Mouse (Mus musculus): Measurements from ENCODE around the gene Ahcyl1.
A peak's percentile ranks its signal among the peaks of the same experiment; 100 is the strongest.
"Not testable (repeated sequence)": the region's sequence is repeated elsewhere in the genome, so short reads cannot be mapped to it uniquely, and the experiment has no call there.

Ahcyl1 gene

GRCm38 (mm10) chr3:107655491-107655890 lies 40.9 kb downstream of the Ahcyl1 start:
- DNase-seq (ENCODE audit: low spot score), result no peak

DNA sequence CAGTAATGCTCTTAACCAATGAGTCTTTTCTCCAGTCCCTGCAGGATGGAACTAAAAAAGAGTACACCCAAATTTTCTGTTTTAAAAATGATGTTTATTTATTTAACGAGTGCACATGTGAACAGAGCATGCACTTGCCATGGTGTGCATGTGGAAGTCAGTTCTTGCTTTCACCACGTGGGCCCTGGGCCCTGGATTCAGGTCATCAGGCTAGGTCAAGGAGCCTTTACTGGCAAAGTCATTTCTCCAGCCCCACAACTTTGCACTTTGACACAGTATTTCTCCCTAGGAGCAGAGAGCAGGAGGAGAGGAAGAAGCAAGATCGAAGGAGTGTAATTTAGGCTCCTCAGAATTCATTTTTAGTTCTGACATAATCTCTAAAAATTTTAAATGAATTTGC lies 41.5 kb downstream of the Ahcyl1 start:
- DNase-seq (ENCODE audit: low spot score), result no peak

DNA sequence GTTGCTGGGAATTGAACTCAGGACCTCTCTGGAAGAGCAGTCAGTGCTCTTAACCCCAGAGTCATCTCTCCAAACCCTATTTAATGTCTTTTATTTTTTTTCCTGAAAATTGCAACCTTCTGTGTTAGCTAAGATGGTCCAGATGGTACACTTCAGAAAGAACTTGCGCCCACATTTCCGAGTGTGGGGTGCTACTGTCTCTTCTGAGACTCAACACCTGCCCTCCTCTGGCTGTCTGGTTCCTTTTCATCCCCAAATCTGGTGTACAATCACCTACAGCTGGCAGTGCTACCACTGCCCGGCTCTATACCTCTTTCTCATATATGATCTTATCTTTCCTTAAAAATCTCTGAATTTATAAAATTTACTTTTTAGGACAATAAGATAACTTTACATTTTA lies 43.4 kb downstream of the Ahcyl1 start:
- no peak for DNase-seq (ENCODE audit: low spot score)

DNA sequence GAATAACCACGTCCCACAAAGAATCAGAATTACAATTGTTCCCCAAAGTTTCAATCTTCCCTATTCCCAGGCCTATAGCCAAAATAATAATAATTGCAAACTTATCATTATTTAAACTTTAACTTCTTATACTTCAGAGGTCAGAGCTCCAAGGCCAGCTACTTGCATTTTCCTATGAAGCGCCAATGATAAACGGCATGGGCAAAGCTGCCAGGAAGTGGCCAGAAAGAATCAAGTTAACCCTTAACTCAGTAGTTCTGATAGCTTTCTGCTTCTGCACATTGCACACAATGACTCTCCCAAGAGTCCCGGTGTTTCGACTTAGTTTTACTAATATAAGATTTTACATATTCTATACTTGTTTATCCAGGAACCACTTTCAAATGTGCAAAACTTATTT lies 46.1 kb downstream of the Ahcyl1 start:
- DNase-seq (ENCODE audit: low spot score), result not testable (repeated sequence)

DNA sequence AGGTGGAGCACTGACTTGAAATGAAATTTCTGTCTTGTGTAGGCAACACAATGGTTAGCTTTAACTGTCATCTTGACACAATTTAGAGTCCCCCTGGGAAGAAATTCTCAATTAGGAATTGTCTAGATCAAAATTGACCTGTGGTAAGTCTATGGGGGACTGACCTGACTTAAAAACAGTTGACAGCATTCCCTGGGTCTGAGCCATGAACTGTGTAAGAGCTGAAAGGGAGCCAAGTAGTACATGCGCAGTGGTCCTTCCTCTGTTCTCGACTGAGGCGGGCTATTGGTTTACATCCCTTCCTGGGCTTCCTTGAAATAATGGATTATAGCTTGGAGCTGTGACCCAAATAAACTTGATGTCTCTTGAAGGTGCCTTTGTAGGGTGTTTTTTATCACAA lies 49.4 kb downstream of the Ahcyl1 start:
- no peak for DNase-seq (ENCODE audit: low spot score)

DNA sequence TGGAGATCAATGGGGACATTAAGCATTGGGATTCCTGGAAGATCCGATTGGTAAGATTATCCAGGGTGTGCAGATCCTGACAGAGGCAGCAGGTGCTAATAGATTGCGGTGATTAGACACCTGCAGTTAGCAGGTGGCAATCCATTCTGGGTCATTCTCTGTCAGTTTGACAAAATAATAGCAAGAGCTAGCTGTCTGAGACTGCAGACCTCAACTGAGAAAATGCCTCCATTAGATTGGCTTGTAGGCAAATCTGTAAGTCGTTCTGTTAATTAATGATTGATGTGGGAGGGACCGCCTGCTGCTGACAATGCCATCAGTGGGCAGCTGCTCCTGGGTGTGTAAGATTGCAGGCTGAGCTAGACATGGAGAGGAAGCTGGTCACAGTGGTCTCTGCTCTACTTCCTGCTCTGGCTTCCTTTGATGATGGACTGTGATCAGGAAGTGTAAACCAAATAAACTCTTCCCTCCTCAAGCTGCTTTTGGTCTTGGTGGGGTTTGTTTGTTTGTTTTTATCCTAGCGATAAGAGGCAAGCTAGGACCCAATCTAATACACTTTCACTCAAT lies 58.7 kb downstream of the Ahcyl1 start:
- no peak for DNase-seq (ENCODE audit: low spot score)

GRCm38 (mm10) chr3:107636236-107636635 lies 60.1 kb downstream of the Ahcyl1 start:
- no peak for DNase-seq (ENCODE audit: low spot score)

- no peak for DNase-seq (ENCODE audit: low spot score)
Observed at GRCm38 (mm10) chr3:107635836-107636235, 60.5 kb downstream of the Ahcyl1 start.

GRCm38 (mm10) chr3:107633906-107634305 lies 62.5 kb downstream of the Ahcyl1 start:
- DNase-seq (ENCODE audit: low spot score), result no peak

GRCm38 (mm10) chr3:107632786-107633185 lies 63.6 kb downstream of the Ahcyl1 start:
- DNase-seq (ENCODE audit: low spot score), result no peak

DNA sequence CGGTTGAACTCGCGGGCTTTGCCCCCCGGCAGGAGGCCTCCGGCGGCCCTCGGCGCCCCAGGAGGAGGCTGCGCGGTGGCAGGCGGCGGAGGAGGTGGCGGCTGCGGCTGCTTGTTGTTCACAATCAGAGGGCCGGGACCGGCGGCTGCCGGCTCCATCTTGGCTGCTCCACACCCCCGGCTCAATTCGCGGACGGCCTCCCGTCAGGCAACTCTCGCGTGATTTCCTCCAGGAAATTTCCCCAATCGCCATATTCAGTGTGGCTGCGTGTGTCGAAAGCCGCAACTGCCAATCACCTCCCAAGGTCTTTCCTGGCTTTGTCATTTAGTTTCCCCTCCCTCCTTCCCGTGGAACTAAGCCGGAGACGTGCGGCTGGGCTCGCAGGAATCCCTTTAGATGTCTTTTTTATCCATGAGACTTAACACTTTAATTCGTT lies 64.8 kb downstream of the Ahcyl1 start, which contains the start of gene Strip1:
TSS of gene Strip1 (minus strand) at position 172 of the 436 bp plus-strand sequence.
- peak; percentile 93 for DNase-seq (ENCODE audit: low spot score)

DNA sequence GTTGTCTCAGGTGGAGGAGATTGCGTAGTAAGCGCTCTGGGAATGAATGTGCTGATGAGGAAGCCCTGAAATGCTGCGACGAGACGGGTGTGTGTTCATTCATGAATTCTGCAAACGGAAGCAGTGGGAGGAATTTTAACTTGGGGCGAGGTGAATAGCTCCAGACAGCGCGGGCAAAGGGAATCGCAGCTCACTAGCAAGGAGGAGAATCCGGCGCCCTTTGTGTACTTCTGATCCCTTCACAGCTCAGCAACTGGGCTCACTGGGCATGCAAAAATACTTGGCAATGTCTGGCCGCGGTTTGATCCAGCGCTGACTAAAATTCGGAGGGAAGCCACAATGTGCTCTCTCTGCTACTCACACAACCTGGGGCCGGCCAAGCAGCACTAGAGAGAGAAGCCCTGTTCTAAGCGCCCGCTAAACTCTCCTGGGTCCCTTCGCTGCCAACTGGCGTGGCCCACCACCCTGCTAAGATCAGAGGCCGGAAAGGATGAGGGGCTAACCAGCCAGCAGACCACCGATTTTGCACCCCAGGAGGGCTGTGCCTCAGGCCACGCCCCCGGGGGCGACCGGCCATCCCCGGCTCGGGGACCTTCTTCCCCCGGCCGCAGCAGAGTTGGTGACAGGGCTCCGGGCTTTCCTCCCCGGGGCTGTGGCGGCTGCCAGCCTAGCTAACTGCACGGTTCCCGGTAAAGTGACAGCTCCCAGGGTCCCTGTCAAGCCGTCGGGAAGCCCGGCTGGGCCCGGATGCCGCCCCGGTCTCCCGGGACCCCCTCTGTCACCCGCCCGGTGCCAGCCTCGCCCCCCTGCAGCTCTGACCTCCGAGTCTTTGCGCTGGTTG lies 65.5 kb downstream of the Ahcyl1 start, which contains the start of gene Gm10961:
TSS of gene Gm10961 (plus strand) at position 641 of the 841 bp plus-strand sequence.
- no peak for DNase-seq (ENCODE audit: low spot score)

- DNase-seq (ENCODE audit: low spot score), result no peak
Observed at GRCm38 (mm10) chr3:107629411-107629810, 66.9 kb downstream of the Ahcyl1 start.

- DNase-seq (ENCODE audit: low spot score), result no peak
Observed at GRCm38 (mm10) chr3:107628551-107628950, 67.8 kb downstream of the Ahcyl1 start.

- no peak for DNase-seq (ENCODE audit: low spot score)
Observed at GRCm38 (mm10) chr3:107627641-107628040, 68.7 kb downstream of the Ahcyl1 start.

DNA sequence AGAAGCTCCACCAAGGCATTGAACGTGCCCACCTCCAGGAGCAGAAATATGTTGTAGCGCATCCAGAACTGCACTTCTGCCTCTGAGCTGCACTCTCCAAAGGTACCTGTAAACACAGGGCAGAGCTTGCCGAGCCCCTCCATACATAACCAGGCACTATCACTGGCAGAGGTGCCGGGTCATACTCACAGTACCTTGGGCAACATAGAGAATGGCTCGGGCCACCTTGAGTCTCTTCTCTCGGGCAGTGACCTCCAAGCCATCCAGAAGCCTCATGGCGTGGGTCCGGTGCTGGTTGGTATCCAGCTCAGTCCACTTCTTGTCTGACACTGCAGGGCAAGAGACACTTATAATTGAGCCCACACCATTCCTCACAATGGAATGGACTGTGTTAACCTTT lies 69.6 kb downstream of the Ahcyl1 start:
- DNase-seq (ENCODE audit: low spot score), result no peak

- DNase-seq (ENCODE audit: low spot score), result no peak
Observed at GRCm38 (mm10) chr3:107625536-107625935, 70.8 kb downstream of the Ahcyl1 start.

- no peak for DNase-seq (ENCODE audit: low spot score)
Observed at GRCm38 (mm10) chr3:107624424-107624823, 71.9 kb downstream of the Ahcyl1 start.

GRCm38 (mm10) chr3:107622537-107622936 lies 73.8 kb downstream of the Ahcyl1 start:
- no peak for DNase-seq (ENCODE audit: low spot score)

DNA sequence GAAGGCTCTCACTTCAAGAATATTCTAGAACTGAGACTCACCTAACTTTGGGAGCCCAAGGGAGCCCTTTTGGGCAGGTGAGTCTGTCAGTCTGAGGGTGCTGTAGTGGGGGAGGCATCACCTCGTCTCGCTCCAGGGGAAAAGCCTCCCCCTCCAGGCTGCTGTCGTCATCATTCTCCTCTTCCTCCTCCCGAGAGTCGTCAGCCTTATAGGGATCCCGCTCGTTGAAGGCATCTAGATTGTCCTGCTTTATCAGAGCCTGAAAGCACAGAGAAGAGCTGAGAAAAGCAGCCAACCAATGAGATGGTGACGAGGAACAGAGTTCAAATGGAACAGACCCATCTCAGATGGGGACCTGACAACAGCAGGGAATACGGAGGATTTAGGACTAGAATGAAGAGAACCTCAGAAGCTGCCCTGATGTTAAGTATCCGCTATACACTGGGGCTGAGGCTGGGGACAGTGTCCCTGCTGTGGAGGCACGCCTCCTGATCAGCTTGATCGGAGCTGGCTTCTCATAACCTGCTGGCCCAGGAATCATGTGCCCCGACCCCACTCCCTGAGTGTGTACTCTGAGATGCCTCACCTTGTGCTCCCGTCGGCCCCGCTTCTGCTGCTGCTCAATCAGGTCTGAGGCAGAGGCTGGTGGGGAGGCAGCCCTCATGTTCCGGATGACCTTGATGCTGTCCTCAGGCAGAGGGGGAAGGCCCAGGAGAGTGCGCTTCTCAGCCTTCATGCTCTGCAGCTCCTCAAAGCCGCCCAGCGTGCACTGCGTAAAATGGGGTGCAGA lies 74.9 kb downstream of the Ahcyl1 start:
- DNase-seq (ENCODE audit: low spot score), result no peak

GRCm38 (mm10) chr3:107619911-107620310 lies 76.4 kb downstream of the Ahcyl1 start:
- DNase-seq (ENCODE audit: low spot score), result no peak

- DNase-seq (ENCODE audit: low spot score), result no peak
Observed at GRCm38 (mm10) chr3:107617800-107618199, 78.6 kb downstream of the Ahcyl1 start.

All from testis, postnatal 14 days (tissue).